Mouse (Mus musculus) cerebellum, postnatal 36 days (tissue): ENCODE data around the gene Zfp993.
"Not testable (repeated sequence)": the region's sequence is repeated elsewhere in the genome, so short reads cannot be mapped to it uniquely, and the experiment has no call there.

Experiments
- DNase-seq, 2 experiments: peaks; one replicate each; pipeline ENCODE4 v3.0.0; 2021 to 2022; ENCODE audit warnings: mixed read lengths in 2 of 2

The Zfp993 gene

DNA sequence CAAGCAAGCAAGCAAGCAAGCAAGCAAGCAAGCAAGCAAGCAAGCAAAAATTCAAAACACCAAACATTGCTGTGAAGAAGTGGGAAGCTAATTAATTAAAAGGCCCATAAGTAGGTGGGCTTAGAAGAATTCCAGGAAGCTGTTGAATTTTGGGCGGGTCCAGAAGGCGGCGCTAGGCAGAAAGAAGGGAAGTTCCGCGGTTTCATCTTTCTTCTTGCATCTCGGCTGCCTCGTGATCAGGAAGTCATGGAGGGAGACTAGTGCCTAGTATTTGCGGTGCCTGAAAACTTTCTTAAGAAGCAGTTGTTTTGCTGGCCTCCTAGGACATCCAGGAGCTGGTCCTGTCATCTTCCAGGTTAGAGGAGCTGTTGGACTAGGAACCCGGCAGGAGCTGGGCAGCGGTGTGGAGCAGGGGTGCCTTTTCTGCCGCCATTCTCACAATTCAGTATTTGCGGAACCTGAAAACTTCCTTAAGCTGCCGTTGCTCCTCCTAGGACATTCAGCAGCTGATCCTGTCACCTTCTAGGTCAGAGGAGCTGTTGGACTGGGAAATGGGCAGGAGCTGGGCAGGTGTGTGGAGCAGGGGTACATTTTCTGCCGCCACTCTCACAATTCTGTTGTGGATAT lies at the start of gene Zfp993:
Zfp993 (plus strand) TSS at position 188 of the 627 bp plus-strand sequence.
- DNase-seq: not testable (repeated sequence)

DNA sequence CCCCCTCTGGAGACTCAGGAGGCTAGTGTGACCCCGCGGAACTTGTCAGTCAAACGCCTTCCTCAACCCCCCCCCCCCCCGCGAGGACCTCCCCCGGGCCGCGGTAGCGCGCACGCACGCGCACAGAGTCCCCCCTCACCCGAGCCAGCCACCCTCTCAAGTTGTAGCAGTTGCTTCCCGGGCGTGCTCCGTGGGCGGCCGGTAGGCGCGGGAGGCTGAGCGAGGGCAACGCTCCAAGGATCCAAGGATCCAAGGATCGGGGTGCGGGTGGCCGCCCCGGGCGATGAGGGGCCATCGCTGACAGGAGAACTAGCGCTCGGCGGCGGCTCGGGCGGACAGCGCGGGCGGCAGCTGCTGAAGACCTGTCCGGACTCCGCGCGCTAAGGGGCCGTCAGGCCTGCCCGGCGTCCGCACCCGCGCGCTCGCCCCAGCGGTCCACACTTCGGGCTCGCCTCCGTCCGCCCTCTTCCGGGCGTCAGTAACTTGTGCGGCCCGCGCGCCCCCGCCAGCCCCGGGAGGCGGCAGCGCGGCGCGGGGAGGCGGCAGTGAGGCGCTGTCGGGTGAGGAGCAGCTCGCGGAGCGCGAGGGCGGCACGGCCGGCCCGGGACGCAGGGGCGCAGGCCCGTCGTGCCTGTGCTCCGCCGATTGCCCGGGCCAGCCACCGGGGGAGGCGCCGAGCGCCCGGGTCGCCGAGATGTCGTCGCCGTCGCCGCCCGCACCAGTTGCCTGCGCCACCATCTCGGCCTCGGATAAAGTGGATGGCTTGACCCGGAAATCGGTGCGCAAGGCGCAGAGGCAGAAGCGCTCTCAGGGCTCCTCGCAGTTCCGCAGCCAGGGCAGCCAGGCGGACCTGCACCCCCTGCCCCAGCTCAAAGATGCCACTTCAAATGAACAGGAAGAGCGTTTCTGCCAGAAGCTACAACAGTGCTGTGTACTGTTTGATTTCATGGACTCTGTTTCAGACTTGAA lies 30.6 kb upstream of the Zfp993 start:
- not testable (repeated sequence) for DNase-seq

DNA sequence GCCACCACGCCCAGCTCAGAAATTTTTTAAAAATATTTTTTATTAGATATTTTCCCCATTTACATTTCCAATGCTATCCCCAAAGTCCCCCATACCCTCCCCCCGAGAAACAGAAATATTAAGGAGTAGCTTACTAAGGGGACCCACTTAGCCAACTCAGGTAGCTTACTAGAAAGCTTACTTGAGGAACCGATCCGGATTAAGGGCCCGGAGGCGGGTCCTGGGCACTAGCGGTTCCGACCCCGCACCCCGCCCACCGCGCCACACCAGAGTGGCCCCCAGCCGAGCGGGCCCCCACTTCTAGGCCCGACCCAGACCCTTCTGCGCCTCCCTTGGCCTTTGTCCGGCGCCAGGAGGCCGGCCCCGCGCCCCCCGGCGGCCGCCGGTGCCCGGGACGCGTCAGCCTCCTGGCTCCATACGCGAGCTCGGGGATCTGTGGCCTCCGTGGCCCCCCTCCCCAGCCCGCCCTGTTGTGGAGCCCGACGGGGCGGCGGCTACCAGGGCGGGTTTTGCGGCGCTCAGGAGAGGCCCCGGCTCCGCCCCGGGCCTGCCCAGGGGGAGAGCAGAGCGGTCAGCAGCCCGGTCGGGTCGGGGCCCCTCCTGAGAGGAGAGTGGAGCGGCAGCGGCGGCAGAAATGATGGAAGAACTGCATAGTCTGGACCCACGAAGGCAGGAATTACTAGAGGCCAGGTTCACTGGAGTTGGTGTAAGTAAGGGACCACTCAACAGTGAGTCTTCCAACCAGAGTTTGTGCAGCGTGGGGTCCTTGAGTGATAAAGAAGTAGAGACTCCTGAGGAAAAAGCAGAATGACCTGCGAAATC lies 7.0 kb upstream of the Zfp993 start:
- not testable (repeated sequence) for DNase-seq

DNA sequence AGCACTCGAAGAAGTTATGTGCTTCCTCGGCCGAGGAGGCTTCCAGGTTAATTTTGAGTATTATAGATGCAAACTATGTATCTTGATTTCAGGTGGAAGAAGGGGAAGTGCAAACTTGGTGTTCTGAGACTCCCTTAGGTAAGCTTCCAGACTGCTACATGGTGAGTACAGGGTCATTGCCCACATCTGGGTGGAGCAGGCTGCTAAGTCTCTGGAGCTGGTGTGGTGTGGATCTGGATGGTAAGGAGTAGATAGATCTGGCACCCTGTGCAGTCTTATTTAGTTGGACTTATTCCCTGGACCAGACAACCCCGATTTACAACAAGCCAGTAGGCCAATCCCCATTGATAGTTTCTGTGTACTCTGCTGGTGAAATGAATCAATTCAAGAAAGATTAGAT lies 33.6 kb downstream of the Zfp993 start:
- DNase-seq: not testable (repeated sequence)

DNA sequence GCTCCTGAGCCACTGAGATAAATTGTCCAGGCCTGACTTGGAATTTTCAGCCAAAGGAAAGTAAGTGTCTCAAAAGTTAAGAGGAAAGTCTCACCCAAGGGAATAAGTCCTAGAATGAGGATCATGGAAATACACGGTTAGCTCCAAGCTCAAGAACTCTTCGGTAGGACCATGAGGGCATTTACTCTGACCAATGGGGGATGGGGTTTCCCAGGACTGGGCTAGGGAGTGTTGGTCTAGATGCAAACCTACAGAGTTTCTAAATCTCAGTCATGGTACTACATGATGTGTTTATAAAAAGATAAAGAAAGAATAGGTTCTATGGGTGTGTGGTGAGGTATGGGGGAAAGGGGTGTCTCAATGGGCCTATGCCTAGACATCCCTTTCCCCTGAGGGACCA lies 38.9 kb downstream of the Zfp993 start:
- not testable (repeated sequence) for DNase-seq

DNA sequence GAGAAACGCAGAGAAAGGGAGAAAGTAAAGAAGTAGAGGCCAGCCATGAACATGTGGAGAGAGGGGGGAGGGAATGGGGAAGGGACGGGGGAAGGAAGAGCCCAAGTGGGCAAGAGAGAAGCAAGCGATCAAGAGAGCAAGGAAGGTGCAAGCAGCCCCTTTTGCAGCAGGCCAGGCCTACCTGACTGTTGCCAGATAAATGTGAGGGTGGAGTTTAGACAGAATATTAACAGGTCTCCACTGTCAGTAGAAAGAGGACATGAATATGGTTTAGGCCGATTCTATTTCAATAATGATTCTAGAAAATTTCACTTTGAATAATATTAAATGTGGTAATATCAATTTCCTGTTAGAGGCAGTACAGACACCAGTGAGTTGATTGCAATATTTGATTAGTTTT lies 39.4 kb downstream of the Zfp993 start:
- DNase-seq: not testable (repeated sequence)

DNA sequence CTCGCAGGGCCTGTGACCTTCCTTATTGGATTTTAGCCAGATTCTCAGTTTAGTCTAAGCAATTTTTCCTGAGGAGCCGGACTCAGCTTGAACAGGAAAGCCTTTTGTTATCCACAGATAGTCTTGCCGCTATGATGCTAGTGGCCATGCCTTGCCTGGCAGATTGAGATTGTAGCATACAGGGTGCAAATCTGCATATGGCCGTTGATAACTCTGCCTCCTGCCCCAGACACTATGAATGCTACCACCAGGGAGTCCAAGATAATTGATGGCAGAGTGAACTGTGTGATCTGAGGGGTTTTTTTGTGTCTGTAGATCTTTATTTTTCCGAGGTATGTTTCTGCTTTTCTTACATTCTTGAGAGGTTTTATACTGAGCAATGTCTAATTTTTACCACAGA lies 39.9 kb downstream of the Zfp993 start:
- DNase-seq: not testable (repeated sequence)
